ENCODE assay signal across 23 mouse cellular contexts in the genomic region with DNA sequence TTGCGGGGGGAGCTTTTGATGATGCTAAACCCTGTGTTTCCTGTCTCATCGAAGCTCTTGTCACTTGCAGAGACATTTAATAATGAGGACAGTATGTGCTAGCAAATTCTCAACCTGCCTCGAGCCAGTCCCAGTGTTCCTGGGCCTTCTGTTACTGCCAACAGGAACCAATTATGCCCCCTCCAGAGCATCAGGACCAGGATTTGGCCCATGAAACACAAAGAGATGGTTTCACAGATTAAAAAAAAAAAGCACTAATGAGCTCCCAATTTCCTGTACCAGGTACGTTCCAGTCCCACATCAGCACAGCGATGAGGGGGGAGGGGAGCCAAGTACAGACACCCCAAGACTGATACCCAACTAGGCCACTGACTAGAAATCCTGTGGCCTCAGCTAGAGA. TPM values are rescaled to one million over a fixed set of nuclear protein-coding genes. Genes with fewer than 3 reads are reported as not detected.
"Had no signal": no experiment of that assay in that cellular context is flagged by ENCODE, and none has a peak within 500 bp of the region (broad histone marks: within the 10 kb centered on the region; RNA-seq: fewer than 3 reads in every experiment).

No protein-coding gene starts in this region.

- H3K9ac ChIP-seq: lung, embryonic 15.5 days; midbrain, embryonic 13.5 days; midbrain, embryonic 15.5 days; neural tube, embryonic 12.5 days; stomach, embryonic 15.5 days had no signal

- H3K27me3 ChIP-seq: midbrain, embryonic 13.5 days; midbrain, embryonic 15.5 days; stomach, embryonic 15.5 days had no signal

- H3K4me3 ChIP-seq: lung, embryonic 15.5 days; megakaryocyte, embryonic 14.5 days; midbrain, embryonic 13.5 days; midbrain, embryonic 15.5 days; neural tube, embryonic 12.5 days; stomach, embryonic 15.5 days had no signal

- H3K36me3 ChIP-seq: lung, embryonic 15.5 days; stomach, embryonic 15.5 days had no signal

- H3K4me2 ChIP-seq: lung, embryonic 15.5 days; midbrain, embryonic 11.5 days; midbrain, embryonic 13.5 days; midbrain, embryonic 15.5 days; neural tube, embryonic 12.5 days; stomach, embryonic 15.5 days had no signal

- H3K9me3 ChIP-seq: lung, embryonic 15.5 days; midbrain, embryonic 13.5 days; midbrain, embryonic 15.5 days; neural tube, embryonic 12.5 days; stomach, embryonic 15.5 days had no signal

- ATAC-seq: lung, postnatal 0 days; midbrain, embryonic 13.5 days; midbrain, embryonic 15.5 days had no signal

- H3K27ac ChIP-seq: lung, embryonic 15.5 days; macrophage; midbrain, embryonic 13.5 days; midbrain, embryonic 15.5 days; neural tube, embryonic 12.5 days; stomach, embryonic 15.5 days; stomach, postnatal 0 days had no signal

- DNase-seq: lung, postnatal 14 days; lung, postnatal 36 days; right cerebral cortex, postnatal 14 days; thymus, adult 2 months; thymus, postnatal 25 days; thymus, postnatal 4 days had no signal

RNA-seq across cellular contexts. Expression of a gene that starts 7.1 kb away (rescaled TPM):
- total RNA-seq: megakaryocyte progenitor cell, adult 5-6 weeks; monocyte, adult 5-6 weeks; neutrophil, adult 5-6 weeks had no signal
- polyA plus RNA-seq: macrophage had no signal

RNA-seq across cellular contexts. Expression of a gene that starts 20.1 kb away (rescaled TPM):
- total RNA-seq: midbrain, postnatal 0 days had no signal

RNA-seq across cellular contexts. Expression of a gene that starts 37.1 kb away (rescaled TPM):
- total RNA-seq: megakaryocyte progenitor cell, adult 5-6 weeks; midbrain, postnatal 0 days; neutrophil, adult 5-6 weeks had no signal
- polyA plus RNA-seq: lung, embryonic 15.5 days; macrophage; midbrain, embryonic 11.5 days; midbrain, embryonic 13.5 days; midbrain, embryonic 15.5 days; midbrain, postnatal 0 days; neural tube, embryonic 12.5 days; neural tube, embryonic 14.5 days; spleen, adult 2 months; stomach, embryonic 15.5 days; stomach, postnatal 0 days; thymus, adult 2 months; urinary bladder, adult 2 months had no signal

RNA-seq across cellular contexts. Expression of a gene that starts 54.4 kb away (rescaled TPM):
- total RNA-seq: megakaryocyte progenitor cell, adult 5-6 weeks; monocyte, adult 5-6 weeks; neutrophil, adult 5-6 weeks had no signal
- polyA plus RNA-seq: lung, postnatal 0 days; macrophage; midbrain, embryonic 11.5 days; midbrain, embryonic 15.5 days; neural tube, embryonic 14.5 days had no signal
